Mouse (Mus musculus) cerebellum, postnatal 4 days (tissue): Measurements from ENCODE around the gene Zfp180.
"Not testable (repeated sequence)": the region's sequence is repeated elsewhere in the genome, so short reads cannot be mapped to it uniquely, and the experiment has no call there.

Experiments used
- DNase-seq, 2 experiments: peaks; one replicate each; pipeline ENCODE4 v3.0.0; 2022; ENCODE audit warnings: low spot score in 2 of 2, mixed read lengths in 1 of 2

The Zfp180 gene

GRCm38 (mm10) chr7:24081634-24082431, at the start of gene Zfp180:
TSS of gene Zfp180 (plus strand) at chr7:24081924.
- DNase-seq = peak; percentile 79 to 89

GRCm38 (mm10) chr7:24052660-24053304, 28.9 kb upstream of the Zfp180 start, which contains the start of gene Vmn1r183:
TSS of gene Vmn1r183 (plus strand) at chr7:24053254.
- no peak for DNase-seq

DNA sequence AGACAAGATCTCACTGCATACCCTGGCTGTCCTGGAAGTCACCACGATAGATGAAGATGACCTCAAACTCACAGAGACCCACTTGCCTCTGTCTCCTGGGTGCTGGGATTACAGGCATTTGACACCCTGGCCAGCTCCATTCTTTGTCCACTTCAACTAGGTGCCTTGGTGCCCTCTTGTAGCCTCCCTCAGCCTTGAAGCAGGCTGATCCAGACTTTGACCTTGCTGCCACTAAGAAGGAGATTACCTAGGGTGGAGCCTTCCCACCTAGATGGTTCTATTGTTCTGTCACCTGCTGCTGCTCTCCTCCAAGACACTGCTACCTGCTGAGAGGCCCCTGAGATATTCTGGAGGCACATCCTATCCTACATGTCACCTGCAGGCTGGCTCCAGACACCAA, 7.3 kb upstream of the Zfp180 start:
- DNase-seq = not testable (repeated sequence)

- DNase-seq = no peak
Observed at GRCm38 (mm10) chr7:24082457-24083235, 922 bp downstream of the Zfp180 start.

DNA sequence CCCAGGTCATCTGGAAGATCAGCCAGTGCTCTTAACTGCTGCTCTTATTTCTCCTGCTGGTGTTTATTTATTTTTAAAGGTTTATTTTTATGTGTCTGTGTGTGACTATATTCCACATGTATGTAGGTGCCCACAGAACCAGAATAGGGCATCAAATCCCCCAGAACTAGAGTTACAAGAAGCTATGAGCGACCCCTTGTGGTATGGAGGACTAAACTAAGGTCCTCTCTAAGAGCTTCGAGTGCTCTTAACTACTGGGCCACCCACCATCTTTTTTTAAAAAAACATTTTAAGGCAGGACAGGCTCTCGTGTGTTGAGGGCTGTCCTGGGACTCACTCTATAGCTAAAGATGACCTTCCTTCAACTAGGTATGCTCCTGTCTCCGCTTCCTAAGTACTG, 5.1 kb downstream of the Zfp180 start:
- DNase-seq = no peak

GRCm38 (mm10) chr7:24087485-24088125, 5.9 kb downstream of the Zfp180 start:
- DNase-seq = no peak

GRCm38 (mm10) chr7:24104403-24104802, 22.7 kb downstream of the Zfp180 start:
- no peak for DNase-seq

DNA sequence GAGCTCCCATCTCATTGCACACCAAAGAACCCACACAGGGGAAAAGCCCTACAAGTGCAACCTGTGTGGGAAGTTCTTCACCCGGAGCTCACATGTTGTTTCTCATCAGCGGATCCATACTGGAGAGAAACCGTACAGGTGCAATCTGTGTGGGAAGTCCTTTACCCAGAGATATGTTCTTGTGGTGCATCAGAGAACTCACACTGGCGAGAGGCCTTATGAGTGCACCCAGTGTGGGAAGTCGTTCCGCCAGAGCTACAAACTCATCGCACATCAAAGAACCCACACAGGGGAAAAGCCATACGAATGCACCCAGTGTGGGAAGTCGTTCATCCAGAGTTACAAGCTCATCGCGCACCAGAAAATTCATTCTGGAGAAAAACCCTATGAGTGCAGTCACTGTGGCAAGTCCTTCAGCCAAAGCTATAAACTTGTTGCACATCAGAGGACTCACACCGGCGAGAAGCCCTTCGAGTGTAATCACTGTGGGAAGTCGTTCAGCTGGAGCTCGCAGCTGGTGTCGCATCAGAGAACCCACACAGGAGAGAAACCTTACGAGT, 23.5 kb downstream of the Zfp180 start:
- DNase-seq = no peak

DNA sequence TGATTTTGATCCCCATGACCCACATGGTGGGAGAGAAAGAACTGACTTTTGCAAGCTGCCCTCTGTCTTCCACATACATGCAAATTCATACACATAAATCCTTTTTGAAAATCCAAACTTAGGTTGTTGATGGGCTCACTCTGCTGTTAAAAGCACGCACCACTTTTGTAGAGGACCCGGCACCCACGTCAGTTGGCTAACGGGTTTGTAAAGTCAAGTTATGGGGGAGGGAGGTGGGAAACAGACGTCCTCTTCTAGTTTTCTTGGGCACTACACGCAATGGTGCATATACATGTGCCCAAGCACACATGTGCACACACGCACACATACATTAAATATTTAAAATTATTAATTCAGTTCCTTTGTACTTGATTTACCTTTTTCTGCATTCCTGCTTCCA, 29.1 kb downstream of the Zfp180 start:
- no peak for DNase-seq

GRCm38 (mm10) chr7:24111772-24112155, 30.0 kb downstream of the Zfp180 start:
- no peak for DNase-seq

GRCm38 (mm10) chr7:24112156-24112856, 30.6 kb downstream of the Zfp180 start, which contains the start of gene Zfp112:
TSS of gene Zfp112 (plus strand) at chr7:24112314.
- DNase-seq = peak in 1 of 2 experiments; percentile 74

DNA sequence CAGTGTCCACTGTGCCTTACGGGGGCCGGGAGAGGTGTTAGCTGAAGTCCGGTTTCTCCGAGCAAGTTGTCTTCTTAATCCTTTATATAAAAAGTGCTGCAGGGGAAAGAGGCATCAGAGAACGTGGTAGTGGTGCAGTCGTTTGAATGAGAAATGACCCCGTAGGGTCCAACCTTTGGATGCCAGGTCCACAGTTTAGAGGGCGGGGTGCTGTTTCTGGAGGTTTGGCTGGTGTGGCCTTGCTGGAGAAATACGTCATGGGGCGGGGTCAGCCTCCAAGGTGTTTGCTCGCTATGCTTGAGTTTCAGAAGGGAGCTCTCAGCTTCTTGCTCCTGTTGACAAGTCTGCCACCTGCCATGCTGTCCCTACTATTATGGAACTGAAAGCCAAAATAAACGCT, 31.3 kb downstream of the Zfp180 start:
- no peak for DNase-seq

GRCm38 (mm10) chr7:24116655-24117054, 34.9 kb downstream of the Zfp180 start:
- no peak for DNase-seq

GRCm38 (mm10) chr7:24133425-24133995, 51.8 kb downstream of the Zfp180 start:
- no peak for DNase-seq

GRCm38 (mm10) chr7:24133996-24134828, 52.5 kb downstream of the Zfp180 start, which contains the start of gene Zfp235:
TSS of gene Zfp235 (plus strand) at chr7:24134169.
- DNase-seq = peak; percentile 62 to 78

- DNase-seq = no peak
Observed at GRCm38 (mm10) chr7:24142566-24142965, 60.8 kb downstream of the Zfp180 start.

DNA sequence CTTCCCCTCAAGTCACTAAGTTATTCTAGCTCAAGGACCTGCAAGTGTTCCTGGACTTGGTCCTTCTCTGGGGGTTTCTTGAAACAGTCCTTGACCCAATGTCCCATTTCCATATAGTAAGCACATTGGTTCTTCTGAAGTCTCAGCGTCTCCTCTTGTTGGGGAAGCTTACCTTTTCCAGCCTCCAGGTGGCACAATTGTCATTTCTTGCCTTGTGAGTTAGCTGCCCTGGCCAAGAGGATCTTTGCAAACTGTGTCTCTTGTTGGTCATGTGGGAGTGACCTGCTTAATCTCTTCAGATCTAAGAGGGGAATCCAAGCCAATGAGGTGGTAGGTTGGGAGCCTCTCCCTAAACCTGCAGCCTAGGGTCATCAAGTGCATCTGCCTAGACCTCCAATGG, 71.5 kb downstream of the Zfp180 start:
- no peak for DNase-seq
